Mouse (Mus musculus) CD4-positive naive resting alpha-beta T cell, adult 76 days (primary cell): ENCODE results near the gene Olfr211. TPM values are rescaled to one million over a fixed set of nuclear protein-coding genes. Genes with fewer than 3 reads are reported as not detected.

Experiments used
- total RNA-seq: library from RNA; stranded (reverse); gene quantifications from one replicate; pipeline ENCODE4 v1.2.4, GENCODE M21; 2023

Gene Olfr211
- not detected for total RNA-seq

GRCm38 (mm10) chr6:116488791-116489190, at the start of gene Olfr211:
Olfr211 (plus strand) TSS chr6:116489091.

GRCm38 (mm10) chr6:116460544-116461283, 28.2 kb upstream of the Olfr211 start, which contains the start of gene Alox5:
Alox5 (minus strand) TSS chr6:116461178.

GRCm38 (mm10) chr6:116506302-116507003, 17.6 kb downstream of the Olfr211 start, which contains the start of gene Olfr212:
Olfr212 (plus strand) TSS chr6:116506516.

DNA sequence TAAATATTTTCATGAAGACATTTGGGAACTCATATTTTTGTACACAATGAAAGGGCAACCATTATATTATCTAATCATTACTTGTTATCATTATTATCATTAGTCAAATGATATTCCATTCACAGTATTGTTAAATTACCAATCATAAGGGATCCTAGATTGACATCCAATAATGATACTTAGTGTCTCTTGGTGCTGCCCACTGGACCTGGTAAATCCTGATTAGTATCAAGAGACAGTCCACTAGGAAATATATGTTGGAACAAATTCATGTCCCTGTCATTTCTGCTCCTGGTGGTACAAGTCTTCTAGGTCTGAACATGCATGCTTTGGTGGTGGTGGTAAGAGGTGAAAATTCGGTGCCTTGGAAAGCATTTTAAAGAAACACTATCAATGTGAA, 49.3 kb downstream of the Olfr211 start, which contains the start of gene Olfr213:
TSS of gene Olfr213 (plus strand) at position 301 of the 400 bp plus-strand sequence.

Other genes starting within 250 kb of the Olfr211 start
- 1.5 TPM for gene Zfand4, start 224.9 kb upstream of the Olfr211 start, total RNA-seq
- gene March8, start 151.1 kb upstream of the Olfr211 start, total RNA-seq = 1.7 TPM
- gene Alox5, start 27.9 kb upstream of the Olfr211 start, total RNA-seq = 1.6 TPM
- 0.41 TPM for gene Olfr212, start 17.4 kb downstream of the Olfr211 start, total RNA-seq
- gene Olfr213, start 49.4 kb downstream of the Olfr211 start, total RNA-seq = not detected
- 2.7 TPM for gene Gm5580, start 62.0 kb downstream of the Olfr211 start, total RNA-seq
- not detected for gene Olfr214, start 65.1 kb downstream of the Olfr211 start, total RNA-seq
- gene Olfr215, start 95.1 kb downstream of the Olfr211 start, total RNA-seq = not detected
- gene Zfp422, start 139.9 kb downstream of the Olfr211 start, total RNA-seq = 16.4 TPM
- not detected for gene Depp1, start 161.5 kb downstream of the Olfr211 start, total RNA-seq
- gene Rassf4, start 184.9 kb downstream of the Olfr211 start, total RNA-seq = 5.8 TPM
- 0.21 TPM for gene Tmem72, start 227.8 kb downstream of the Olfr211 start, total RNA-seq